Mouse (Mus musculus) heart, embryonic 15.5 days (tissue): ENCODE measurements around the gene Lin7a. TPM values are rescaled to one million over a fixed set of nuclear protein-coding genes. Genes with fewer than 3 reads are reported as not detected.

Experiments
- ATAC-seq: fragments of 200-750 bp; cut with Nextera tagmentation; replicated peaks from 2 replicates; pipeline ENCODE4 v1.8.0; 2017; ENCODE audit warnings: low read depth, moderate TSS enrichment; ENCODE audit not compliant: insufficient number of reproducible peaks, insufficient read depth, low FRiP score
- H3K27ac ChIP-seq: fragments of 300-500 bp; sonication (generic); 2 replicates; pipeline ENCODE4 v1.5.1; 2015; ENCODE audit warnings: mild to moderate bottlenecking, inconsistent platforms
- H3K27me3 ChIP-seq: fragments of 300-500 bp; sonication (generic); 2 replicates; pipeline ENCODE4 v1.6.1; 2015; ENCODE audit warnings: inconsistent platforms
- H3K36me3 ChIP-seq: fragments of 300-500 bp; sonication (generic); 2 replicates; pipeline ENCODE4 v1.6.1; 2015; ENCODE audit warnings: mild to moderate bottlenecking, inconsistent platforms
- H3K4me1 ChIP-seq: fragments of 300-500 bp; sonication (generic); replicated peaks from 2 replicates; pipeline ENCODE4 v1.6.1; 2015; ENCODE audit warnings: inconsistent platforms
- H3K4me2 ChIP-seq: fragments of 300-500 bp; sonication (generic); 2 replicates; pipeline ENCODE4 v1.6.1; 2015; ENCODE audit warnings: inconsistent platforms, mild to moderate bottlenecking, moderate library complexity
- H3K4me3 ChIP-seq: fragments of 300-500 bp; sonication (generic); 2 replicates; pipeline ENCODE4 v1.5.1; 2015; ENCODE audit warnings: mild to moderate bottlenecking, inconsistent platforms
- H3K9ac ChIP-seq: fragments of 300-500 bp; sonication (generic); 2 replicates; pipeline ENCODE4 v1.6.1; 2015; ENCODE audit warnings: mild to moderate bottlenecking, inconsistent platforms
- H3K9me3 ChIP-seq: fragments of 300-500 bp; sonication (generic); replicated peaks from 2 replicates; pipeline ENCODE4 v1.6.1; 2016; ENCODE audit warnings: inconsistent platforms
- WGBS: fragments of 180-500 bp; shearing (Covaris S2); methylation state at CpG from one replicate; pipeline ENCODE4 v1.1.7; 2015; ENCODE audit warnings: mixed read lengths; 5-methylcytosine and 5-hydroxymethylcytosine counted together
- polyA plus RNA-seq: library from polyadenylated mRNA; unstranded; fragments of >200 nt; fragmentation: Nextera tagmentation; extraction: Ambion mirVana; gene quantifications from 2 replicates; pipeline ENCODE4 v1.2.1, GENCODE M21; 2015

Gene Lin7a
- 1.4 and 1.8 TPM in 2 replicates for polyA plus RNA-seq

DNA sequence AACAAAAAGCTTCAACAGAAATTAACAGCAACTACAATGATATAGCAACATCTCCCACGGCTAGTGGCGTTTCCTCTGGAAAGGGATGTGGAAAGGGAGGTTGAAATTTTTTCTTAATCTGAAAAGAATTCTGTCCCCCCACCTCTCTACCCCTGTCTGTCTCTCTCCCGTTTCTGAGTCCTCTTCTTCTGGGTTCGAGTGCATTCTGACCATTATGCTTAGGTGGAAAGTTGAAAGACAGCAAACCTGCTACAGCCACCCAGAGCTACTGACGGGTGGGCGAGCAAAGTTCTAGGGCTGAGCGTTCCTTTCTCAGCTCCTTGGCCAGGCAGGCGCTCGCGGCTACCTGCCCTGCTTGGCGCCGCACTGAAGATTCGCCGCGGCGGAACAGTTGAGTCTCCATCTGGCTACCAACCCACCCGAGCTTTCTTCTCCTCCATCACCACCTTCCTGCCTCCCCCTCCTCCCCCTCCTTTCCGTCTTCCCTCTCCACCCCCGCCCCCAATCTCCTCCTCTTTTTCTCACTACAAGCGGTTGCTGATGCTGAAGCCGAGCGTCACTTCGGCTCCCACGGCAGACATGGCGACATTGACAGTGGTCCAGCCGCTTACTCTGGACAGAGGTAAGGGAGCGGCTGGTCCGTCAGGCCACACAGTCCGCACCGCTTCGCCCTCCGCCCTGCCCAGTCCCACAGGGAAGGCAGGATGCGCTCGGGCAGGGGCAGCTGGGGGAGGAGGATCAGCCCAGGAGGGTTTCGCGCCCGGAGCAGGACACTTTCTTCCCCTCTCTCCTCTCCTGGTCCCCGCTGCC lies at the start of gene Lin7a:
Gene Lin7a (plus strand): TSS at position 366 of the 810 bp plus-strand sequence.
- Histone ChIP-seq H3K9ac (peak within 1 kb of the TSS; percentile 55), H3K27me3 (peaks cover 37% of the 10 kb centered on the region), H3K4me2 (peak within 1 kb of the TSS; percentile 99), H3K4me3 (peak within 1 kb of the TSS; percentile 66), H3K36me3 (no peaks in the 10 kb centered on the region), H3K9me3 (no peaks in the 10 kb centered on the region), H3K4me1 (peaks cover 7% of the 10 kb centered on the region), H3K27ac (no peak within 1 kb of the TSS)
- 3% methylated on average over 38 of the region's 38 CpGs for WGBS
- peak; percentile 62 for ATAC-seq

DNA sequence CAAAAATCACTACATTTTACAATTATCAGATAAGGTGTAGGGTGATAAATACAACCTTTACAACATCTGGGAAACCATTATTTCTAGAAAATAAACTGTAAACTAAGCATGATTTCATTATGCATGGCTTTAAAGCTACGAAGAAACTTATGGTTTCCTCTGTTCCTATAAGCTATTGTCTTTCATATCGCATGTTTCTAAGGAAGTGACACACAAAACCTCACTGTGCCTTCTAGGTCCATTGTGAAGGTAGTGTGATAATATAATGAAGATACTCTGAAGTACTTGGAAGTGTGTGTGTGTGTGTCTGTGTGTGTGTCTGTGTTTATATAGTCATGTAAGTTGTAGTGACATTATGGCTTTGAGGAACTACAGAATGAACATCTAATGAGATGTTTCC lies 49.8 kb upstream of the Lin7a start:
- no peaks in the 10 kb centered on the region for H3K27me3 ChIP-seq
- H3K4me2 ChIP-seq = no peak overlapping the region
- H3K27ac ChIP-seq = no peak overlapping the region
- 75% methylated on average over 2 of the region's 2 CpGs for WGBS
- H3K9ac ChIP-seq = no peak overlapping the region
- H3K9me3 ChIP-seq = no peaks in the 10 kb centered on the region
- ATAC-seq = no peak
- no peaks in the 10 kb centered on the region for H3K4me1 ChIP-seq
- no peaks in the 10 kb centered on the region for H3K36me3 ChIP-seq
- no peak overlapping the region for H3K4me3 ChIP-seq

DNA sequence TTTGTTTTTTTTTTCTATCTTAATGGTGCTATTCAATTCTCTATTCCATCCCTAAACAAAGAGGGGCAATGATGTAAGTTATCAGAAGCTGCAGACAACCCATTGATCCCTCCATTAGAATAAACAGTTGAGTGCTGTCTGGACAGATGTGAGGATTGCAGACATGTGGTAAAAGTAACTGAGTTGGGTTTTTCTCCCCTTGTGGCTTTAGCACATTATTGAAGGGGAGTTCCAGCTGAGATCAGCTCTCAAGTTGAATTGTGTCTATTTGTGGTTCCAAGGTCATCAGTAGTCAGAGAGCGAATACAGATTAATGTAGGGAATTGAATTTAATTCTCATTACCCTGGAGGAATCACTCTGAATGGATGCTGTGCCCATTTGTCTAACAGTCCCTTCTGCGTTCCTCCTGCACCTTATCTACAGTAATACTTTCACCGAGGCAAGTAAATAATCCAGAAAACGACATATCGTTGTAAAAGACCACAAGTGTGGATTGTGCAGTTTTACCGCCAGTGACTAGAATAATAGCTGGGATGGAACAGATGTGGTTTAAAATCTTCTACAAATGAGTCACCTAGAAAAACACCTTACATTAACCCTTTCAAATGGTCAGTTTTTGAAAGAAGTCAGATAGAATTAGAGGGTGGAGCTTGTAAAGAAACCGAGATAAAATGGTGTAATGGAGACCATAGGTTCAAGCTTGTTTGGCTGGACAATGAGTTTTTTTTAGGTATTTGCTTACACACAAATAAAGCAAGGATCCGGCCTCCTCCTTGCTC lies 48.9 kb upstream of the Lin7a start:
- 79% methylated on average over 8 of the region's 8 CpGs for WGBS
- Histone ChIP-seq H3K4me1 (no peaks in the 10 kb centered on the region), H3K27ac (no peak overlapping the region), H3K9ac (no peak overlapping the region), H3K4me3 (no peak overlapping the region), H3K36me3 (no peaks in the 10 kb centered on the region), H3K4me2 (no peak overlapping the region), H3K27me3 (no peaks in the 10 kb centered on the region), H3K9me3 (no peaks in the 10 kb centered on the region)
- no peak for ATAC-seq

- no peak overlapping the region for H3K27ac ChIP-seq
- no peak for ATAC-seq
- H3K9ac ChIP-seq = no peak overlapping the region
- no peak overlapping the region for H3K4me3 ChIP-seq
- no peaks in the 10 kb centered on the region for H3K4me1 ChIP-seq
- no peaks in the 10 kb centered on the region for H3K9me3 ChIP-seq
- no peaks in the 10 kb centered on the region for H3K36me3 ChIP-seq
- no peaks in the 10 kb centered on the region for H3K27me3 ChIP-seq
- WGBS = 82% methylated on average over 3 of the region's 3 CpGs
- no peak overlapping the region for H3K4me2 ChIP-seq
These were observed 48.4 kb upstream of the Lin7a start for GRCm38 (mm10) chr10:107223186-107223440.

GRCm38 (mm10) chr10:107223821-107224220 lies 47.7 kb upstream of the Lin7a start:
- ATAC-seq = no peak
- no peak overlapping the region for H3K4me2 ChIP-seq

DNA sequence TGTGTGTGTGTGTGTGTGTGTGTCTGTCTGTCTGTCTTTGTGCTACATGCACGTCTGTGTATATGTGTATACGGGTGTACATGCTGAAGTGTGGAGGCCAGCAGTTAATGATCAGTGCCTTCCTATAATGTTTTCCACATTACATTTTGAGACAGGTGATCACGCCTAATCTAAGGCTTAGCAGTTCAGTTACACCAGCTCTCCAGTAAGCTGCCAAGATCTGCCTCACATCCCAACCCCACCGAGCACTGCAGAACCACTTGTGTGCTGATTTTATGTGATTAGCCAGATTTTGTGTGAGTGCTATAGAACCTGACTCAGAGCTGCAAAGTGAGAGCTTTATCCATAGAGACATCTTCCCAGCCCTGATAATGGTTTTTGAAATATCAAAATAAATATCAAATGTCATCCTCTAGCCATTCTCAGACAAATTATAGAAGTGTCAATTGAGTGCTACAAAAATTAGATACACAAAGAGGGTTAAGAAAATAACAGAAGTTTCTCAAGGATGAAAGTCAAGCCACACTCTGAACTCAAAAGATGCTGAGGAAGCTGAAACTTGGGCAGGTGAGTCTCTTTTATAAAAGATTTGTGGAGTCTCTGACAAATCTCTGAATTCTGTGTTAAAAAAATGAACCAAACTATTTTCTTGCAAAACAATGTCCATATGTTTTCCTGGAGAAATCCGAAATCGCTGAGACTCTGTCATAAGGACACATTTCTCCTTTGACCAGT lies 46.7 kb upstream of the Lin7a start:
- Histone ChIP-seq H3K9ac (no peak overlapping the region), H3K4me3 (no peak overlapping the region), H3K27me3 (no peaks in the 10 kb centered on the region), H3K36me3 (no peaks in the 10 kb centered on the region), H3K27ac (no peak overlapping the region), H3K9me3 (no peaks in the 10 kb centered on the region), H3K4me2 (no peak overlapping the region), H3K4me1 (no peaks in the 10 kb centered on the region)
- no peak for ATAC-seq
- 81% methylated on average over 6 of the region's 6 CpGs for WGBS

More at GRCm38 (mm10) chr10:107223821-107224220, 47.7 kb upstream of the Lin7a start:
- Histone ChIP-seq H3K4me1 (no peaks in the 10 kb centered on the region), H3K9ac (no peak overlapping the region), H3K27me3 (no peaks in the 10 kb centered on the region), H3K36me3 (no peaks in the 10 kb centered on the region), H3K27ac (no peak overlapping the region), H3K9me3 (no peaks in the 10 kb centered on the region), H3K4me3 (no peak overlapping the region)
- 80% methylated on average over 3 of the region's 3 CpGs for WGBS

- H3K36me3 ChIP-seq = no peaks in the 10 kb centered on the region
- H3K4me2 ChIP-seq = no peak overlapping the region
- no peak overlapping the region for H3K4me3 ChIP-seq
- H3K9me3 ChIP-seq = no peaks in the 10 kb centered on the region
- no peak for ATAC-seq
- H3K27ac ChIP-seq = no peak overlapping the region
- 69% methylated on average over 4 of the region's 4 CpGs for WGBS
- no peaks in the 10 kb centered on the region for H3K27me3 ChIP-seq
- H3K9ac ChIP-seq = no peak overlapping the region
- H3K4me1 ChIP-seq = no peaks in the 10 kb centered on the region
These were observed 46.1 kb upstream of the Lin7a start for GRCm38 (mm10) chr10:107225331-107225835.

- Histone ChIP-seq H3K4me1 (no peaks in the 10 kb centered on the region), H3K4me2 (no peak overlapping the region), H3K9ac (no peak overlapping the region), H3K9me3 (no peaks in the 10 kb centered on the region), H3K27me3 (no peaks in the 10 kb centered on the region), H3K4me3 (no peak overlapping the region), H3K36me3 (no peaks in the 10 kb centered on the region), H3K27ac (no peak overlapping the region)
- 81% methylated on average over 4 of the region's 4 CpGs for WGBS
- no peak for ATAC-seq
These were observed 45.6 kb upstream of the Lin7a start for GRCm38 (mm10) chr10:107225871-107226270.

DNA sequence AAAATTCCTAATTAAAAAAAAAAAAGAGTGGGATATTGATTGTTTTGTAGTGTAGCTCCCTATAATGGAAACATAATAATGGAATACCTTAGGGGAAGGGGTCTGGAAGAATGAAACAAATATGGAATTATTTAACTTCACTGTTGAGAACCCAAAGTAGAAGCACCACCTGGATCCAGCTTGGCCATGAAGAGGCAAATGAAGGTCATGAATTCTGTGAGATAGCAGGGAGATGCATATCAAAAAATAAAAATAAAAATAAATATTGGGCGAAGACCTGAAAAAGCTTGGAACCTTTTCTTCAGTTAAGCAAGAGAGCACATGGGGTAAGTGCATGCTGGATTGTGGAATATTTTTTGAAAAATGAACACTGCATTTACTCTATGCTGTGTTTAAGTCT lies 43.6 kb upstream of the Lin7a start:
- ATAC-seq = no peak
- no peaks in the 10 kb centered on the region for H3K36me3 ChIP-seq
- no peak overlapping the region for H3K9ac ChIP-seq
- no peak overlapping the region for H3K27ac ChIP-seq
- no peaks in the 10 kb centered on the region for H3K9me3 ChIP-seq
- H3K27me3 ChIP-seq = no peaks in the 10 kb centered on the region
- 98% methylated on average over 1 of the region's 1 CpGs for WGBS
- H3K4me3 ChIP-seq = no peak overlapping the region
- no peak overlapping the region for H3K4me2 ChIP-seq
- no peaks in the 10 kb centered on the region for H3K4me1 ChIP-seq

- H3K9ac ChIP-seq = no peak overlapping the region
- no peaks in the 10 kb centered on the region for H3K36me3 ChIP-seq
- ATAC-seq = no peak
- H3K4me2 ChIP-seq = no peak overlapping the region
- no peaks in the 10 kb centered on the region for H3K9me3 ChIP-seq
- 80% methylated on average over 5 of the region's 5 CpGs for WGBS
- no peaks in the 10 kb centered on the region for H3K4me1 ChIP-seq
- no peaks in the 10 kb centered on the region for H3K27me3 ChIP-seq
- no peak overlapping the region for H3K27ac ChIP-seq
- H3K4me3 ChIP-seq = no peak overlapping the region
These were observed 42.7 kb upstream of the Lin7a start for GRCm38 (mm10) chr10:107228776-107229175.

DNA sequence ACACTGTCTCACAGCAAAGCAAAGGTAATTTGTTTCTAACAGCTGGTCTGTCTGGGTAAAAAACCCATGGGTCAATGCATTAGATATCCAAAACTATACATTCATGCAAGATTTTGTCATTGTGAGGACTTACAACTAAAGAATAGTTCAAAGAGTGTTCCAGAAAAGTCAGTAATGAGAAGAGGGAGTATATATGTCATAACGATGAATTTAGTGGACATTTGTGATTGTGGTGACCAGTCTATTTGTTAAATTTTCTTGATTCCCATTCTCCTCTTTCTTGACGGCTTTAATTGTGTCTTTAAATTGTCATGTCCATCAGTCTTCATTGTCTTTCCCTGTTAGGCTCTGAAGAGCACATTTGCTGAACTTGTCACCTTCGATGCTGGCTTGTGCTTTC lies 42.1 kb upstream of the Lin7a start:
- ATAC-seq = no peak
- no peak overlapping the region for H3K9ac ChIP-seq
- no peaks in the 10 kb centered on the region for H3K4me1 ChIP-seq
- whole genome bisulfite sequencing = 64% methylated on average over 3 of the region's 3 CpGs
- H3K4me2 ChIP-seq = no peak overlapping the region
- H3K4me3 ChIP-seq = no peak overlapping the region
- no peak overlapping the region for H3K27ac ChIP-seq
- no peaks in the 10 kb centered on the region for H3K36me3 ChIP-seq
- H3K9me3 ChIP-seq = no peaks in the 10 kb centered on the region
- no peaks in the 10 kb centered on the region for H3K27me3 ChIP-seq
